Mouse (Mus musculus) G1E (cell line): ENCODE results near the gene Slc25a33.

Experiments
- CTCF ChIP-seq: IDR thresholded peaks from 2 replicates; pipeline ENCODE4 v1.5.1; 2012; ENCODE audit warnings: low read depth, low read length, inconsistent platforms, mixed read lengths
- GATA1 ChIP-seq: IDR thresholded peaks from 2 replicates; pipeline ENCODE4 v1.6.1; 2012; ENCODE audit warnings: borderline replicate concordance, low read length, inconsistent platforms, mixed read lengths
- GATA2 ChIP-seq: IDR thresholded peaks from 2 replicates; pipeline ENCODE4 v1.6.1; 2012; ENCODE audit warnings: low read depth, low read length, inconsistent platforms, borderline replicate concordance
- TAL1 ChIP-seq: conservative IDR thresholded peaks from 2 replicates; pipeline ENCODE4 v1.6.1; 2012; ENCODE audit warnings: low read depth, low read length, inconsistent platforms, mixed read lengths

GRCm38 (mm10) chr4:149797220-149797610 is 23.1 kb upstream of the Slc25a33 start:
- TF ChIP-seq GATA1 (no peak), CTCF (no peak), GATA2 (no peak), TAL1 (no peak)
